Mouse (Mus musculus) left cerebral cortex, postnatal 10 days (tissue): ENCODE measurements around the gene Gm21028. TPM values are rescaled to one million over a fixed set of nuclear protein-coding genes. Genes with fewer than 3 reads are reported as not detected.
"Not testable (repeated sequence)": the region's sequence is repeated elsewhere in the genome, so short reads cannot be mapped to it uniquely, and the experiment has no call there.

Source experiments
- DNase-seq, 2 experiments: peaks; one replicate each; pipeline ENCODE4 v3.0.0; 2021 to 2022; ENCODE audit warnings: low spot score in 2 of 2, mixed read lengths in 1 of 2; ENCODE audit errors: extremely low spot score in 1 of 2
- intact Hi-C: fragments of 180-260 bp; cut with DNase I; formaldehyde crosslinking; loops from one replicate; pipeline ENCODE4 v1.15.1; 2025
- microRNA-seq: library from miRNA; unstranded; fragments of <30 nt; microRNA quantifications from one replicate; pipeline ENCODE4 v1.2.0, GENCODE M21; 2022
- total RNA-seq, 2 experiments: library from RNA; stranded (reverse); gene quantifications; 2 replicates each; pipeline ENCODE4 v1.2.3; 2021

Gene Gm21028
- not detected for total RNA-seq

- intact Hi-C loops, result no loop called here
- DNase-seq, result no peak
Measured at GRCm38 (mm10) chr7:42578488-42578887, at the start of gene Gm21028. TSS of gene Gm21028 (minus strand) at chr7:42578588.

GRCm38 (mm10) chr7:42595666-42596065, 17.3 kb upstream of the Gm21028 start:
- DNase-seq, intact Hi-C loops: not testable (repeated sequence)

GRCm38 (mm10) chr7:42592413-42592812, 14.0 kb upstream of the Gm21028 start, which contains the start of gene Zfp977:
TSS of gene Zfp977 (minus strand) at chr7:42592547.
- DNase-seq, intact Hi-C loops: not testable (repeated sequence)

- DNase-seq, intact Hi-C loops: not testable (repeated sequence)
Measured at GRCm38 (mm10) chr7:42591311-42591710, 12.9 kb upstream of the Gm21028 start.

GRCm38 (mm10) chr7:42551766-42552165, 26.6 kb downstream of the Gm21028 start:
- no peak for DNase-seq

More at GRCm38 (mm10) chr7:42551766-42552165, 26.6 kb downstream of the Gm21028 start:
- intact Hi-C loops, result no loop called here

Small RNA genes within 50 kb of the gene (microRNA-seq; reads per million reads assigned to microRNA genes)
- not detected for gene Gm24938

Other genes starting within 250 kb of the Gm21028 start
- not detected for gene 4933421I07Rik, start 130.5 kb downstream of the Gm21028 start, total RNA-seq
- 10 to 100 TPM; 15.4 to 16.2 TPM for gene Zfp141, start 72.8 kb downstream of the Gm21028 start, total RNA-seq
- 1 to 10 TPM; 2.8 to 3.5 TPM for gene Zfp977, start 14.0 kb upstream of the Gm21028 start, total RNA-seq
- gene Zfp976, start 64.0 kb upstream of the Gm21028 start, total RNA-seq, result 1 to 10 TPM; 3.5 to 4.0 TPM
- 1 to 10 TPM; 5.0 to 6.2 TPM for gene Zfp975, start 114.2 kb upstream of the Gm21028 start, total RNA-seq
- gene Gm17067, start 148.4 kb upstream of the Gm21028 start, total RNA-seq, result not detected
- not detected for gene Vmn2r62, start 214.9 kb upstream of the Gm21028 start, total RNA-seq